Mouse (Mus musculus) cerebellum, adult 2 months (tissue): ENCODE measurements around the gene Mapk7.
A peak's percentile ranks its signal among the peaks of the same experiment; 100 is the strongest.

Experiments used
- CTCF ChIP-seq: fragments of 200-500 bp; IDR thresholded peaks from 2 replicates; pipeline ENCODE4 v1.5.1; 2011; ENCODE audit warnings: low read depth, mild to moderate bottlenecking, control low read depth, low read length, moderate library complexity, borderline replicate concordance; ENCODE audit not compliant: insufficient read depth
- POLR2A ChIP-seq: fragments of 200-500 bp; IDR thresholded peaks from 2 replicates; pipeline ENCODE4 v1.6.1; 2011; ENCODE audit warnings: low read length, control low read depth, borderline replicate concordance; ENCODE audit not compliant: insufficient read depth

DNA sequence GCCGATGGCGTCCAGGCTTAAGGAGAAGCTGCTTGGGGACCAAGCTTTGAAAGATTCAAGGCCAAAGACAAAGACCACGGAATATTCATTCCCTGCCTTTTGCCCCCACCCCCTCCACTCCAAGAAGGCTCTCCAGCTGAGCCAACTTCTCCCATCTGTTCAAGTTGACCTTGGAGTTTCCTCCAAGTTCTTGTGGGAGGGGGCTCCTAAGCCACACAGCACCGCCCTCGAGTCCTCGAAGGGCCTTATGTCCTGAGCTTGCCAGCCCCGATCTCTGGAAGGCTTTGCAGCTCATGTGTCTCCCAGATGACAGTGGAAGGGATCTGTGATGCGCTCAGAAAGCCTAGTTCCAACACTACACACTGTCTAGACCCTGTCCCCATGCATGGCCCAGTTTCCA is 46.9 kb downstream of the Mapk7 start:
- no peak for TF ChIP-seq CTCF
- peak; percentile 47; the same call in 1 of the 2 replicates for TF ChIP-seq POLR2A
